Mouse (Mus musculus) 3T3-L1 (cell line): ENCODE measurements at regions not wholly inside any gene's neighbourhood (a gene's known extent, or its start where the extent isn't known, plus 50 kb on each side); places are given as distances from the start of the nearest gene placed in this dataset.

ENCODE experiments used
- DNase-seq: peaks from one replicate; pipeline ENCODE4 v3.0.0-alpha.2; 2015; ENCODE audit warnings: low read depth, low spot score

DNA sequence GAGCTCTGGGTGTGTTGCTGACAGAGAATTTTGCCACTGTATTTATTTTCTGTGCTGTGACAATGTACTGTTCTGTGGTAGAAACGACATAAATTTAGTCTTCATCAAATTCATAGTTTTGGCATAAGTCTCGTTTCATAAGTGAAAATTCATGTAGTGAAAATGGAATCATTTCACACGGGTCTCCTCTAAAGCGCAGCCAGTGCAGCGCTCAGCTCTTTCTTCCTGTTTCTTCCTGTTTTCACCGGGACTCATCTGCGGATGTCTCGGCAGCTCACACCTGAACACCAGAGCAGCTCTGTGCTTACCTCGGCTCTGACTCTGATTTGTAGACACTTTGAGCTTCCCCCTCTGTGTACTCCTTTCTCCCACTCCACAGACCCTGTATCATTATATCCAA, 85.2 kb upstream of the Prkd1 start:
- DNase-seq = no peak

DNA sequence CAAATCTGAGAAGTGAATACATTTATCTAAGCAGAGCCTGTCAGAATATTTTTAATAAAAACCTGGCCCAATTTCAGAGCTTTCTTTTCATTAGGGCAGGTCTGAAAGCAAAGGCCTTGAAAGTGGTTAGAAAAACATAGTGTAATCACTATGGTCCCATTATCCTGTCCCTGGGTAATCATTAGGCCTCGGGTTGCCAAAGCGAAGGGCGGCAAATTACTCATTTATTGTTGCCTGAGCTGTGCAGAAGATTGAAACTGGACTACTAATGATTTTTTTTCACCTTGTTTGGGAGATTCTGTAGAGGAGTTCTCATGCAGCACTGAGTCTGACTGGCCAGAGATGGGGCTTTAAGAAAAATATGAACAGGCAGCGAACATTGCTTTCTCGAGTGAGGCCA, 63.7 kb upstream of the Prkd1 start:
- no peak for DNase-seq

DNA sequence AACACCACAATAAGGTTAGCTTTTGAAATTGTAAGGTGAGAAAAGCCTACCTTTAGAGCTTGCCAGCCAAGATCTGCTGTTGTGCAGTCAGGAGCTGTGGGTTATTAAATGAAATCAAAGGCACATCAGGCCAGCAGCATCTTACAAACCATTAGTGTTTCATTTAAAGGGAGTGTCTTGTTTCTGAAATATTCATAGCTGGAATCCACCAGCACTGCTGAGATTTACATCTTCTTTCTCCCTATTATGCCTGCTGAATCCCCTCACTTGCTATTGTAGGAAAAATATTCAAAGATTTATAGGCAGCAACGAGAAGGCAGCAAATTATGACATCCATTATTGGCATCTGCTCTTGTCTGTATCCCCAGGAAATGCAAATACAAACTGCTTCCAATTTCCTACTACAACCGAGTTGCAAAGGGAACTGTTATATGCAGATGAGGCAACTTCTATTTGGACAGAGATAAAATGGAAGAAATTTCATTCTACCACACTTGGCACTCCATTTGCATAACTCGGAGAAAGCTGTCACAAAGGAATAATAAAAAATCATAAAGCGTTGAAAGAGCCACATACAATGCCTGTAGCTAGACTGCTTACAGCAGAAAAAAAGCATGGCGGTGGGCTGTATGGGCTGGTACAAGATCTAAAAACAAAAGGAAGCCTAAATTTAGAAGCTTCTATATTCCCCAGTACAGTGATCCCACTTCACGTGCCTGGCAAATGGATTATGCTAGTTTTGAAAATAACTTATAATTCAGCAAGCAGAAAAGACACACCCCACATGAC, 60.3 kb upstream of the Prkd1 start:
- no peak for DNase-seq

DNA sequence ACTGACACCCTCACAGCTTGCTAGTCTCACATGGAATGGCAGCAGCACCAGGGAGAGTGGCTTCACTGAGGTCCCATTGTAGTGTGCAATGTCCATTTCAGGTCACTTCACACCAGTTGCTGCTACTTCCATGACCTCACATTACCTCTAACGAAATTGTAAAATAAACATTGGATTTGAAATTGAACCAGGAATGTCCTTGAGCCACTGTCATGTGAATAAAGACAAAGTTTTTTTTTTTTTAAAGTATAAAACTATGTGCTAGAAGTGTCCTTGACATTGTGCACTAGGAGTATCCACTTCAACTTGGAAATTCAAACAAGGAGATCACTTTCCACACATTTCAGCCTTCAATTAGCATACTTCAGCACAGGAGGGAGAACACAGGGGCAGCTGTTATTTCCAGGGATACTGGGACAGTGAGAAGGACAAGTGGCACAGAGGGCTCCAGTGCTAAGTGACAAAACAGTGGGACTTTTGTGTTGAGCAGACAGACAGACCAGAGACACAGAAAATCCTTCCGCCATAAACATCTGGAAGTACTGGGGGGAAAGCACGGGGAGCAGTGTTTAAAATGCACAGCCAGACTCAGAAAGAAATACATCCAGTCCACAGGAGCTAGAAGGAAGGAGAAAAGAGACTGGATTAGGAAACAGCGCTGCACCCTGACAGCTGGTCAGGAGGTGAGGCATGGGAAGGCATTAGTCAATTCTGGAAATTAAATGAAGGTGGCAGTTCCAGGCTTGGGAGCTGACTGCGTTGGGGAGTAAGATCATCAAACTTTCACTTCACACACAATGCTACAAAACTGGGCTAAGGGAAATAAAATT, 49.9 kb upstream of the Prkd1 start:
- DNase-seq = no peak
